Mouse (Mus musculus) urinary bladder, postnatal 25 days (tissue): ENCODE measurements around the gene Nup93.
"Not testable (repeated sequence)": the region's sequence is repeated elsewhere in the genome, so short reads cannot be mapped to it uniquely, and the experiment has no call there.

Experiments used
- DNase-seq: peaks from one replicate; pipeline ENCODE4 v3.0.0; 2022; ENCODE audit warnings: low spot score

Nup93 gene

GRCm38 (mm10) chr8:94214252-94215173 is at the start of gene Nup93:
Gene Nup93, plus strand, starts transcription at chr8:94214564.
- peak; percentile 93 for DNase-seq

GRCm38 (mm10) chr8:94165772-94166171 is 48.6 kb upstream of the Nup93 start:
- not testable (repeated sequence) for DNase-seq

GRCm38 (mm10) chr8:94167244-94167643 is 47.1 kb upstream of the Nup93 start:
- peak; percentile 96 for DNase-seq

GRCm38 (mm10) chr8:94169547-94169946 is 44.8 kb upstream of the Nup93 start:
- DNase-seq = no peak

- DNase-seq = no peak
These were observed 43.0 kb upstream of the Nup93 start for GRCm38 (mm10) chr8:94171321-94171755.

GRCm38 (mm10) chr8:94172075-94172808 is 42.1 kb upstream of the Nup93 start, which contains the start of gene Mt2:
Gene Mt2, plus strand, starts transcription at chr8:94172664.
- peak; percentile 75 for DNase-seq

GRCm38 (mm10) chr8:94172809-94173732 is 41.3 kb upstream of the Nup93 start:
- DNase-seq = no peak

GRCm38 (mm10) chr8:94173848-94174403 is 40.4 kb upstream of the Nup93 start:
- DNase-seq = no peak

GRCm38 (mm10) chr8:94174619-94175213 is 39.6 kb upstream of the Nup93 start:
- DNase-seq = no peak

- no peak for DNase-seq
These were observed 36.5 kb upstream of the Nup93 start for GRCm38 (mm10) chr8:94177716-94178390.

- DNase-seq = peak; percentile 81
These were observed 35.3 kb upstream of the Nup93 start, which contains the start of gene Mt1 for GRCm38 (mm10) chr8:94178857-94179712. Gene Mt1, plus strand, starts transcription at chr8:94179082.

- DNase-seq = no peak
These were observed 34.4 kb upstream of the Nup93 start for GRCm38 (mm10) chr8:94179713-94180560.

- DNase-seq = no peak
These were observed 33.8 kb upstream of the Nup93 start for GRCm38 (mm10) chr8:94180561-94180908.

GRCm38 (mm10) chr8:94182055-94182929 is 32.1 kb upstream of the Nup93 start:
- no peak for DNase-seq

- peak; percentile 79 for DNase-seq
These were observed 31.2 kb upstream of the Nup93 start for GRCm38 (mm10) chr8:94183117-94183516.

GRCm38 (mm10) chr8:94184357-94184843 is 30.0 kb upstream of the Nup93 start:
- no peak for DNase-seq

GRCm38 (mm10) chr8:94185791-94186190 is 28.6 kb upstream of the Nup93 start:
- DNase-seq = no peak
